ENCODE assay signal across 8 mouse cellular contexts in genomic region chr10:88390096-88390790, GRCm38 (mm10). TPM values are rescaled to one million over a fixed set of nuclear protein-coding genes. Genes with fewer than 3 reads are reported as not detected.
DNase-seq lines count a peak whose midpoint lies in the region; ATAC-seq lines count a peak whose summit lies in the region.

No protein-coding gene starts in this region.

- H3K4me1 ChIP-seq in intestine, embryonic 16.5 days (ENCODE audit: control insufficient read depth, insufficient read depth, low read length): peaks cover 14% of the 10 kb centered on the region

- WGBS in intestine, embryonic 16.5 days: 55% methylated on average over 10 of the region's 10 CpGs

- no peak overlapping the region for H3K4me3 ChIP-seq in intestine, embryonic 16.5 days (ENCODE audit: low read length)

- DNase-seq in adrenal gland, postnatal 14 days: peak; percentile 54
- DNase-seq in adrenal gland, adult 18-20 months (ENCODE audit: low spot score in 2 of 2): no peak
- DNase-seq in right cerebral cortex, postnatal 36 days (ENCODE audit: low spot score in 2 of 2): no peak
- no peak for DNase-seq in right cerebral cortex, adult 2 months (ENCODE audit: low spot score in 2 of 2)
- no peak for DNase-seq in right cerebral cortex, postnatal 14 days

- no peaks in the 10 kb centered on the region for H3K9me3 ChIP-seq in intestine, embryonic 16.5 days (ENCODE audit: control insufficient read depth, low read length)

- no peak overlapping the region for H3K27ac ChIP-seq in intestine, embryonic 16.5 days (ENCODE audit: low read length)

- no peak overlapping the region for H3K9ac ChIP-seq in intestine, embryonic 16.5 days (ENCODE audit: low read depth, low read length)

- peak; percentile 47 for ATAC-seq in CD4-positive, CD25-positive, alpha-beta regulatory T cell, adult 4 months
- ATAC-seq in intestine, embryonic 16.5 days: peak; percentile 10; the same call in 1 of the 2 replicates
- ATAC-seq in megakaryocyte-erythroid progenitor cell, adult 5-6 weeks (replicated peaks; ENCODE audit: low FRiP score, low TSS enrichment, poor library complexity, severe bottlenecking): 0 out of 2 replicates have a peak, but pooled peaks have one; percentile 4

- peaks cover 2% of the 10 kb centered on the region; the same call in 1 of the 2 replicates for H3K36me3 ChIP-seq in intestine, embryonic 16.5 days (ENCODE audit: control insufficient read depth, insufficient read depth, low read length)

- no peaks in the 10 kb centered on the region for H3K27me3 ChIP-seq in intestine, embryonic 16.5 days (replicated peaks; ENCODE audit: control insufficient read depth, insufficient read depth, low read length)

- no peak overlapping the region for H3K4me2 ChIP-seq in intestine, embryonic 16.5 days (ENCODE audit: low read depth, low read length)

RNA-seq across cellular contexts. Expression of gene Gnptab, which starts 11.3 kb away (rescaled TPM):
- 25.0 and 26.1 TPM in 2 replicates for total RNA-seq in adrenal gland, postnatal 14 days (2021)
- total RNA-seq in adrenal gland, adult 18-20 months (2021): 10 to 100 TPM; 29.2 to 36.0 TPM
- polyA plus RNA-seq in CD4-positive, CD25-positive, alpha-beta regulatory T cell, adult 4 months (2017; shearing (Covaris generic)): 1 to 10 TPM; 4.1 to 6.5 TPM
- polyA plus RNA-seq in intestine, embryonic 16.5 days (2015; fragmentation: Nextera tagmentation; extraction: Ambion mirVana): 12.3 and 15.0 TPM in 2 replicates
- total RNA-seq in megakaryocyte-erythroid progenitor cell, adult 5-6 weeks (2014; fragmentation: Nextera tagmentation): 37.1 and 44.4 TPM in 2 replicates
- total RNA-seq in megakaryocyte-erythroid progenitor cell, adult 5-6 weeks (2017): 39.3 and 45.2 TPM in 2 replicates

RNA-seq across cellular contexts. Expression of gene Dram1, which starts 11.4 kb away (rescaled TPM):
- total RNA-seq in adrenal gland, postnatal 14 days (2021): 6.0 and 7.8 TPM in 2 replicates
- 10 to 100 TPM in 1 of 2 experiments, 1 to 10 TPM in 1; 7.4 to 22.3 TPM for total RNA-seq in adrenal gland, adult 18-20 months (2021)
- polyA plus RNA-seq in CD4-positive, CD25-positive, alpha-beta regulatory T cell, adult 4 months (2017; shearing (Covaris generic)): under 1 TPM; 0.48 to 0.98 TPM
- polyA plus RNA-seq in intestine, embryonic 16.5 days (2015; fragmentation: Nextera tagmentation; extraction: Ambion mirVana): 3.4 and 3.5 TPM in 2 replicates
- total RNA-seq in megakaryocyte-erythroid progenitor cell, adult 5-6 weeks (2014; fragmentation: Nextera tagmentation): not detected in 2 replicates
- total RNA-seq in megakaryocyte-erythroid progenitor cell, adult 5-6 weeks (2017): 0.76 and 0.80 TPM in 2 replicates
